Mouse (Mus musculus) spleen, adult 18-20 months (tissue): ENCODE data around the gene Olfr769.
"Not testable (repeated sequence)": the region's sequence is repeated elsewhere in the genome, so short reads cannot be mapped to it uniquely, and the experiment has no call there.

Experiments used
- DNase-seq, 2 experiments: peaks; one replicate each; pipeline ENCODE4 v3.0.0; 2022; ENCODE audit warnings: mixed read lengths in 2 of 2

The Olfr769 gene

GRCm38 (mm10) chr10:129117761-129118160, at the start of gene Olfr769:
Gene Olfr769 (minus strand): TSS chr10:129117861.
- DNase-seq = no peak

- no peak for DNase-seq
Observed at GRCm38 (mm10) chr10:129164651-129165050, 47.0 kb upstream of the Olfr769 start, which contains the start of gene Olfr771. Gene Olfr771 (minus strand): TSS chr10:129164751.

- DNase-seq = no peak
Observed at GRCm38 (mm10) chr10:129138898-129139297, 21.2 kb upstream of the Olfr769 start, which contains the start of gene Olfr770. Gene Olfr770 (minus strand): TSS chr10:129138998.

GRCm38 (mm10) chr10:129115146-129115545, 2.5 kb downstream of the Olfr769 start:
- no peak for DNase-seq

GRCm38 (mm10) chr10:129101231-129101630, 16.4 kb downstream of the Olfr769 start:
- no peak for DNase-seq

- no peak for DNase-seq
Observed at GRCm38 (mm10) chr10:129099275-129099674, 18.4 kb downstream of the Olfr769 start, which contains the start of gene Olfr768. Gene Olfr768 (minus strand): TSS chr10:129099375.

GRCm38 (mm10) chr10:129082810-129083209, 34.9 kb downstream of the Olfr769 start, which contains the start of gene Olfr767:
Gene Olfr767 (minus strand): TSS chr10:129082910.
- not testable (repeated sequence) for DNase-seq

GRCm38 (mm10) chr10:129068877-129069276, 48.8 kb downstream of the Olfr769 start, which contains the start of gene Olfr766-ps1:
Gene Olfr766-ps1 (minus strand): TSS chr10:129068977.
- no peak for DNase-seq
